Mouse (Mus musculus): ENCODE results near the gene Dbndd2. TPM values are rescaled to one million over a fixed set of nuclear protein-coding genes. Genes with fewer than 3 reads are reported as not detected.
A peak's percentile ranks its signal among the peaks of the same experiment; 100 is the strongest.

Gene Dbndd2
- polyA plus RNA-seq, 1 experiment from 2014 or later, result 4.5 TPM

DNA sequence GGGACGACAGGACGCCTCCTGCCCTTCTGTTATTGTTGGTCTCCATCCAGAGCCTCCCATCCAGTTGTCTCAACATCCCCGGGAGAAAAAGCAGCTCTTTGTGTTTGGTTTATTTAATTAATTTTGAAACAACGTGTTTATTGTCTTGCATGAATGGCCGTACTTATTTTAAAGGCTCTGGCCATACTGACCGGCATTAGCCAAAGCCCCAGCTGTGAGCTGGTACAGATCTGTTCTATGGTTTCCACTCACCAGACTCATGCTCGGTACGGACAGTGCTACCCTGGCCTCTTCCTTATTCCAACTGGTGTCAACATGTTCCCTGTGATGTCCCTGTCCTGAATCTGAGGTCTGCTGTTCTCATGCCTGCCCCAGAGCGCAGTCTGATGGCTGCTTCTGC lies 30.0 kb downstream of the Dbndd2 start:
- 84% methylated on average over 9 of the region's 9 CpGs for WGBS
- Histone ChIP-seq H3K27ac (ENCODE audit: low read depth, low read length) (no peak overlapping the region), H3K9ac (ENCODE audit: low read length) (no peak overlapping the region), H3K27me3 (ENCODE audit: control insufficient read depth, insufficient read depth, low read length) (no peaks in the 10 kb centered on the region), H3K4me1 (ENCODE audit: control insufficient read depth, insufficient read depth, low read length) (no peaks in the 10 kb centered on the region), H3K4me2 (ENCODE audit: low read depth) (no peak overlapping the region), H3K36me3 (ENCODE audit: control insufficient read depth, insufficient read depth, low read length) (no peaks in the 10 kb centered on the region), H3K4me3 (ENCODE audit: low read depth, low read length) (no peak overlapping the region), H3K9me3 (ENCODE audit: control insufficient read depth, low read length) (no peaks in the 10 kb centered on the region)
- DNase-seq (ENCODE audit: low spot score), result no peak
- ATAC-seq (ENCODE audit: insufficient read depth, low FRiP score, low TSS enrichment), result no peak

DNA sequence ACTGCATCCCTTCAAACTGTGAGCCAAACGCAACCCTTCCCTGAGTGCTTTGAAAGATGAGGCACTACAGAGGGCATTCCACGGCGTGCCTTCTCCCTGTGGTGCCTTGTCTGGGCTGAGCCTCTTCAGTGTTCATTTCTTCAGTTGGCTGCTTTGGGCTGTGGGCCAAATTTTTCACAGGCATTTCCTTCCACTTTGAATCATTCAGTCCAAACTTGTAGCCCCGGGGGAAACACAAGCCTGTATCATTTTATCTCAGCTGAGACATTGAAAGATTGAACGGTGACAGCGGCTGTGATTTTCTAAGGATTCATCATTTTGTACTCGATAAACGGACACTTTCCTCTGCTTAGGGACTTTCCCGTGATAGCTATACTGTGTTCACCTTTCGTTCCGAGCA lies 30.7 kb downstream of the Dbndd2 start:
- no peak overlapping the region for H3K4me2 ChIP-seq (ENCODE audit: low read depth)
- DNase-seq (ENCODE audit: low spot score) (no peak), ATAC-seq (ENCODE audit: insufficient read depth, low FRiP score, low TSS enrichment) (no peak)
- H3K4me1 ChIP-seq (ENCODE audit: control insufficient read depth, insufficient read depth, low read length), result no peaks in the 10 kb centered on the region
- no peaks in the 10 kb centered on the region for H3K36me3 ChIP-seq (ENCODE audit: control insufficient read depth, insufficient read depth, low read length)
- no peaks in the 10 kb centered on the region for H3K27me3 ChIP-seq (ENCODE audit: control insufficient read depth, insufficient read depth, low read length)
- H3K4me3 ChIP-seq (ENCODE audit: low read depth, low read length), result no peak overlapping the region
- 92% methylated on average over 11 of the region's 11 CpGs for WGBS
- no peak overlapping the region for H3K9ac ChIP-seq (ENCODE audit: low read length)
- H3K9me3 ChIP-seq (ENCODE audit: control insufficient read depth, low read length), result no peaks in the 10 kb centered on the region
- H3K27ac ChIP-seq (ENCODE audit: low read depth, low read length), result no peak overlapping the region

DNA sequence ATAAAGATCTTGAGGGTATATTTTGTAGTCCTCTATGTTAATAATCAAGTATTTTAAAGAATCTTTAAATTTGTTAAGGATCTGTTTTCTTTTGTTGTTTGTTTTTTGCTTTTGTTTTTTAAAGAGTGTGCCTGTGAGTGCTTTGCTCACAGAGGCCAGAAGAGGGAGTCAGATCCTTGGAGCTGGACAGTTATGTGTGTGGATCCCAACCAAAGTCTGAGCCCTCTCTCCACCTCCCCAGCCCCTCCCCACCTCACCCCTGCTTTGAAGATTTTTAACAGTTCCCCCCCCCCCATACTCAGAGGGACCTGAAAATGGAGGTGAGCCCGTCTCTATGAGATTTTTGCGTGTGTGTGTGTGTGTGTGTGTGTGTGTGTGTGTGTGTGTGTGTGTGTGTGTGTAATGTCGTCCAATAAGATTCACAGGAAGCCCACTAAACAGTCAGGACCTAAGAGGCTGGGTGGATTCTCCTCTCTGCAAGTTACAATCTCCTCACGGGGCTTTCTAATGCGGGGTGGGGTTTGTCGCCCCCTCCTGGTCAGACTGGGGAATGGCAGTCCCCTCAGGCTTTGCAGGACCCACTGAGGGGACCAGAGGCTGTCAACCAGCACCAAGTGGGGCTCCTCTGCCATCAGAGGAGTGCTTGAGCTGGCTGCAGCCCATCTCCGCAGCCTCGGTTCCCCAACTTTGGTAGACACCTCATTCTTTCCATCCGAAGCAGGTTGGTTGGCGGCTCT lies 31.7 kb downstream of the Dbndd2 start:
- Histone ChIP-seq H3K4me2 (ENCODE audit: low read depth) (no peak overlapping the region), H3K9ac (ENCODE audit: low read length) (no peak overlapping the region), H3K27ac (ENCODE audit: low read depth, low read length) (no peak overlapping the region), H3K4me1 (ENCODE audit: control insufficient read depth, insufficient read depth, low read length) (no peaks in the 10 kb centered on the region), H3K36me3 (ENCODE audit: control insufficient read depth, insufficient read depth, low read length) (no peaks in the 10 kb centered on the region), H3K27me3 (ENCODE audit: control insufficient read depth, insufficient read depth, low read length) (no peaks in the 10 kb centered on the region), H3K4me3 (ENCODE audit: low read depth, low read length) (no peak overlapping the region), H3K9me3 (ENCODE audit: control insufficient read depth, low read length) (no peaks in the 10 kb centered on the region)
- WGBS, result 25% methylated on average over 7 of the region's 10 CpGs
- ATAC-seq (ENCODE audit: insufficient read depth, low FRiP score, low TSS enrichment) (no peak), DNase-seq (ENCODE audit: low spot score) (peak; percentile 51)

DNA sequence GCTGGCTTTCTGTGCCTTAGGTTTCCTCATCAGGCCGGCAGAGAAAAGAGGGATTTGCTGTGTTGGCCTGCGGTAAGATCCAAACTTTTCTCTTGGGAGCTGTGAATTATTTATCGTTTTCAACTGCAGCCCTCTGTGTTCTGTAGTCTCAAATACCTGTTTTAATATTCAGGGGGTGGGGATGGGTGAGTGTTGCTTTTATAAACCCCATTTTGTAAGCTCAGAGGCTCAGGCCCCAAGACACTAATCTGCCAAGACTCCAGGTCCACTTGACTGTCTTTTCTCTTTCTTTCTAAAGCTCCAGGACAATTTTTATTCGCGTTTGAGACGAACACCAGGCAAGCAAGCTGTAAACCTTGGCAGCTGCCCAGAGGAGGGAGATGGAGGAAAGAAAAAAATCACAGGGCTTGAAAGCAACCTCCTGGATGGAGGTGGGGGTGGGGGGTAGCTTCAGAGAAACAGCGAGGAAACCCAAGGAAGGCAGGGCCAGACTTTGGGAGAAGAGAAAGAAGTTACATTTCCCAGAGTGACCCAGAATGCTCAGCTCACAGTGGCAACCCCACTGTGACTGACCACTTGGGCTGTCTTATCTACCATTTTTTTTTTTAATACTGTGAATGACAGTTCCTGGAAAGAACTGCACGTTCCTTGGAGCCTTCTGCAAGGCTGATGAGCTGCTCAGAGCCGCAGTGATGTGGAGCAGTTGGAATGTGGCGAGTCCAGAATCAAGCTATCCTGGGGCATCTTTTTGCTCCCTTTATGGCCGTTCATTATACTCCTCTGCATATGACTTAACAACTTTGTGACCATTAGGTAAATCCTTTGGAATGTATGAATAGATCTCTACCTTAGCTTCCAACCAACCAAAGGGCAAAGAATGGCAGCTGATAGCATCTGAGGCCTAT lies 32.6 kb downstream of the Dbndd2 start:
- 72% methylated on average over 11 of the region's 11 CpGs for WGBS
- Histone ChIP-seq H3K36me3 (ENCODE audit: control insufficient read depth, insufficient read depth, low read length) (no peaks in the 10 kb centered on the region), H3K4me1 (ENCODE audit: control insufficient read depth, insufficient read depth, low read length) (no peaks in the 10 kb centered on the region), H3K27me3 (ENCODE audit: control insufficient read depth, insufficient read depth, low read length) (no peaks in the 10 kb centered on the region), H3K27ac (ENCODE audit: low read depth, low read length) (no peak overlapping the region), H3K9ac (ENCODE audit: low read length) (no peak overlapping the region), H3K4me3 (ENCODE audit: low read depth, low read length) (no peak overlapping the region), H3K9me3 (ENCODE audit: control insufficient read depth, low read length) (no peaks in the 10 kb centered on the region), H3K4me2 (ENCODE audit: low read depth) (no peak overlapping the region)
- no peak for DNase-seq (ENCODE audit: low spot score)
- ATAC-seq (ENCODE audit: insufficient read depth, low FRiP score, low TSS enrichment), result no peak

DNA sequence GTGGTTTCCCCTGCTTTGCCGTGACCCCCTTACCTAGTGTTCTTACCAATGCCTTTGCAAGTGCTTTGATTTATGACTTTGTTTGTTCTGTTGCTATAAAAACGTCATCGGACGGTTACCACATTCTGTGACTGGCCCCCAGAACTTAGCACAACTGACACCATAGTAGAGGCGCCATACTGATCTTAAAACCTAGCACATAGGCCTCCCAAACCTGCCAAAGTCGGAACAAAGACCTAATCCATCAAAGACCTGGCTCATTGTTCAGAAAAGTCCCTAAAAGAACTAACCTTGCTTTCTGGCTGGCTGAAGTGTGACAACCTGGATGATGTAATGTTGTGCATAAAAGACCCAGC lies 33.2 kb downstream of the Dbndd2 start:
- DNase-seq (ENCODE audit: low spot score) (no peak), ATAC-seq (ENCODE audit: insufficient read depth, low FRiP score, low TSS enrichment) (no peak)
- Histone ChIP-seq H3K9me3 (ENCODE audit: control insufficient read depth, low read length) (no peaks in the 10 kb centered on the region), H3K4me3 (ENCODE audit: low read depth, low read length) (no peak overlapping the region), H3K36me3 (ENCODE audit: control insufficient read depth, insufficient read depth, low read length) (no peaks in the 10 kb centered on the region), H3K27ac (ENCODE audit: low read depth, low read length) (no peak overlapping the region), H3K4me2 (ENCODE audit: low read depth) (no peak overlapping the region), H3K27me3 (ENCODE audit: control insufficient read depth, insufficient read depth, low read length) (no peaks in the 10 kb centered on the region), H3K4me1 (ENCODE audit: control insufficient read depth, insufficient read depth, low read length) (no peaks in the 10 kb centered on the region), H3K9ac (ENCODE audit: low read length) (no peak overlapping the region)
- 57% methylated on average over 6 of the region's 6 CpGs for WGBS

DNA sequence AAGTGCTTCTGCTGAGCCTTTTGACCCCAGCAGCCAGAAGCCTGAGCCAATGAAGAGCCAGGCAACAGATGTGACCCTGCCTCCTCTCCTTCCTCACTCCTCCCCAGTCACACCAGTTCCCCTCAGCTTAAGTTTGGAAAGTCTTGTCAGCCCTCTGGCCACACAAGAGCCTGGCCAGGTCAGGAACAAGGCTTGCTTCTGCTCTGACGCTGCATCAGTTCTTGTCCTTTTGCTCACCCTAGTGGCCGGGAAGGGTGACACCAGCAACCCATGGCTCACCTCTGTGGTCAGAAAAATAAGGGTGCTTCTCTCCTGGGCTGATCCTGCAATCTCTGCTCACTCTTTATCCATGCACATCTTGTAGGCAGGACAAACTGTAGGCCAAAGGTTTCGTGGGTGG lies 34.9 kb downstream of the Dbndd2 start:
- Histone ChIP-seq H3K9me3 (ENCODE audit: control insufficient read depth, low read length) (no peaks in the 10 kb centered on the region), H3K4me2 (ENCODE audit: low read depth) (no peak overlapping the region), H3K9ac (ENCODE audit: low read length) (no peak overlapping the region), H3K36me3 (ENCODE audit: control insufficient read depth, insufficient read depth, low read length) (no peaks in the 10 kb centered on the region), H3K27me3 (ENCODE audit: control insufficient read depth, insufficient read depth, low read length) (no peaks in the 10 kb centered on the region), H3K4me1 (ENCODE audit: control insufficient read depth, insufficient read depth, low read length) (no peaks in the 10 kb centered on the region), H3K27ac (ENCODE audit: low read depth, low read length) (no peak overlapping the region), H3K4me3 (ENCODE audit: low read depth, low read length) (no peak overlapping the region)
- WGBS, result 16% methylated on average over 3 of the region's 3 CpGs
- ATAC-seq (ENCODE audit: insufficient read depth, low FRiP score, low TSS enrichment), result no peak
- peak; percentile 53 for DNase-seq (ENCODE audit: low spot score)

DNA sequence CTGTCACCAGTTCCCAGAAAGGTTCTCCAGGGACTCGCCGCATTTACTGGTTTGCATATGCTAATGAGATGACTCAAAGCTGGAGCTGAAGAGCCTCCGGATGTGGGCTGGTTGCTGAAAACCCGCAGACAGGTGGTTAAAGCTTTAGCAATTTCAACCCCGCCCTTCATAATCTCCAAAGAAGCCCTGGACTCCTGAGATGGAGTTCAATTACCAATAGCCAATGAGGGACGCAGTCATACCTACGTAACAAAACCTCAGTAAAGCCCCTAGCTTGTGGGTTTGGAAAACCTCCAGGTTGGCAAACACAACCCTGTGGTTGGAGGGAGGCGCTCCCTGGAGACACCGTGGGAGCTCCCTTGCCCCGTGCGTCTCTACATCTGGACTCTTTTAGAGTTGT lies 35.9 kb downstream of the Dbndd2 start:
- Histone ChIP-seq H3K27ac (ENCODE audit: low read depth, low read length) (no peak overlapping the region), H3K4me1 (ENCODE audit: control insufficient read depth, insufficient read depth, low read length) (no peaks in the 10 kb centered on the region), H3K4me3 (ENCODE audit: low read depth, low read length) (no peak overlapping the region), H3K9me3 (ENCODE audit: control insufficient read depth, low read length) (no peaks in the 10 kb centered on the region), H3K36me3 (ENCODE audit: control insufficient read depth, insufficient read depth, low read length) (no peaks in the 10 kb centered on the region), H3K4me2 (ENCODE audit: low read depth) (no peak overlapping the region), H3K27me3 (ENCODE audit: control insufficient read depth, insufficient read depth, low read length) (no peaks in the 10 kb centered on the region), H3K9ac (ENCODE audit: low read length) (no peak overlapping the region)
- DNase-seq (ENCODE audit: low spot score) (no peak), ATAC-seq (ENCODE audit: insufficient read depth, low FRiP score, low TSS enrichment) (no peak)
- WGBS, result 16% methylated on average over 11 of the region's 11 CpGs

DNA sequence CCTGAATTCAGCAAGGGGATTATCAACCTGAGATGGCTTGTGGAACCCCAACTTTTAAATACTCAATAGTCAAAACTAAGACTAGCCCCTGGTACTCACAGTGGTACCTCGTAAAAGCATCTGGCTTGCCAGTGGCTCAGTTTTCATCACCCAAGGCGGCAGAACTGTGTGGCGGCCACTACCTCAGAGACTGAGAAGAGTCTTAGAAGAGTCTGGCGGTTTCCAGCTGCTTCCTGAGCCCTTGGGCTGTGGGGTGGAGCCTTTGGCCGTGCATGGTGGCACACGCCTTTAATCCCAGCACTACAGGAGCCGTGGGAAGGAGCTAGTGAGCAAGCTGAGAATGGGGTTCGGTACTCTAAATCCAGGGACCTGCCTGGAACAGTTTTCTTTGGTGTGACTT lies 36.4 kb downstream of the Dbndd2 start:
- Histone ChIP-seq H3K27ac (ENCODE audit: low read depth, low read length) (no peak overlapping the region), H3K27me3 (ENCODE audit: control insufficient read depth, insufficient read depth, low read length) (no peaks in the 10 kb centered on the region), H3K4me3 (ENCODE audit: low read depth, low read length) (no peak overlapping the region), H3K4me1 (ENCODE audit: control insufficient read depth, insufficient read depth, low read length) (no peaks in the 10 kb centered on the region), H3K36me3 (ENCODE audit: control insufficient read depth, insufficient read depth, low read length) (no peaks in the 10 kb centered on the region), H3K4me2 (ENCODE audit: low read depth) (no peak overlapping the region), H3K9ac (ENCODE audit: low read length) (no peak overlapping the region), H3K9me3 (ENCODE audit: control insufficient read depth, low read length) (no peaks in the 10 kb centered on the region)
- WGBS, result 38% methylated on average over 8 of the region's 8 CpGs
- DNase-seq (ENCODE audit: low spot score) (no peak), ATAC-seq (ENCODE audit: insufficient read depth, low FRiP score, low TSS enrichment) (no peak)

DNA sequence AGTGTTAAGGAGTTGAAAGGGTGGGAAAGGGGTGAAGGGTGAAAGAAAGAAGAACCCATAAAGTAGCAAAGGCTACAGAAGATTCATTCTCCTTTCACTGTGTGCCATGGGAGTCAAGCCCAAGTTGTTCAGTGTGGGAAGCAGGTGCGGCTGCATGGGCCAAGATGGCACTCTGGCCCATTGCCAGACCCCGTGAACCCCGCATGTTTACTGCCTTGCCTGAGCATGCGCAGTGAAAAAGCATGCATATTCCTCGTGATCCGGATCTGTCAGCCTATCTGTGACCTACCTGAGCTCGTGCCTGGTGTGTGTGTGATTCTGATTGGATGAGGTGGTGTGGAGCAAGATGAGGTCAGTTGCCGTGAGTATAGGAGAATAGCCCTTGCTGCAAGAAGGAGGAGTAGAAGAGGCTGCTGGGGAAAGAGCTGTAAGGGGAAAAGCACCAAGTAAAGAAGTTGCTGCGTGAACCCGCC lies 37.4 kb downstream of the Dbndd2 start:
- no peaks in the 10 kb centered on the region for H3K36me3 ChIP-seq (ENCODE audit: control insufficient read depth, insufficient read depth, low read length)
- no peaks in the 10 kb centered on the region for H3K4me1 ChIP-seq (ENCODE audit: control insufficient read depth, insufficient read depth, low read length)
- no peak overlapping the region for H3K4me3 ChIP-seq (ENCODE audit: low read depth, low read length)
- H3K9me3 ChIP-seq (ENCODE audit: control insufficient read depth, low read length), result no peaks in the 10 kb centered on the region
- H3K4me2 ChIP-seq (ENCODE audit: low read depth), result no peak overlapping the region
- no peak overlapping the region for H3K27ac ChIP-seq (ENCODE audit: low read depth, low read length)
- no peaks in the 10 kb centered on the region for H3K27me3 ChIP-seq (ENCODE audit: control insufficient read depth, insufficient read depth, low read length)
- H3K9ac ChIP-seq (ENCODE audit: low read length), result no peak overlapping the region
- ATAC-seq (ENCODE audit: insufficient read depth, low FRiP score, low TSS enrichment) (no peak), DNase-seq (ENCODE audit: low spot score) (no peak)
- WGBS, result 88% methylated on average over 10 of the region's 10 CpGs
